Mouse (Mus musculus) spleen, adult 2 months (tissue): Measurements from ENCODE around the gene Eif4g3.

Experiments used
- CTCF ChIP-seq: fragments of 200-500 bp; IDR thresholded peaks from 2 replicates; pipeline ENCODE4 v1.5.1; 2011; ENCODE audit warnings: mild to moderate bottlenecking, inconsistent platforms; ENCODE audit not compliant: insufficient read depth, insufficient read length, insufficient replicate concordance; ENCODE audit errors: extremely low read depth
- POLR2A ChIP-seq: fragments of 200-500 bp; IDR thresholded peaks from 2 replicates; pipeline ENCODE4 v1.6.1; 2011; ENCODE audit warnings: low read depth, low read length, inconsistent platforms

- TF ChIP-seq CTCF = no peak
- TF ChIP-seq POLR2A = no peak
Observed at GRCm38 (mm10) chr4:138184056-138184455, 191.2 kb downstream of the Eif4g3 start.
